Mouse (Mus musculus) right cerebral cortex, postnatal 25 days (tissue): ENCODE measurements around the gene Stt3b.
A peak's percentile ranks its signal among the peaks of the same experiment; 100 is the strongest.

ENCODE experiments used
- DNase-seq: peaks from one replicate; pipeline ENCODE4 v3.0.0; 2022

Gene Stt3b

DNA sequence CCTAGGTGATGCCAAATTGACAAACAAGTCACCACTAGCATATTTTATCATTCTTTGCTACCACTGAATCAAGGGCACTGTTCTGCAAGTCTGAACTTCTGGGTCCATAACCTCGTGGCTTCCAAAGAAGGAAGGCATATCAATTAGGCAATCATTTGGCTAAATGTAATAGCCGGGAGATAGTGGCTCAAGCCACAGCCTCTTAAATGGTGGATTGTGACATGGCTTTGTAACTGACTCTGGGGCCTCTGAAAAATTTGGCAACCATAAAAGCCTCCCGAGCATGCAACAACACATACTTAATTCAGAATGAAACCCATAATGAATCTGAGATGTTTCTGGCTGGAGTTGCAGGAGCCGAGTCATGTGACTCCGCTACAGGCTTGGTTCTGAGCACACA is 6.8 kb upstream of the Stt3b start:
- no peak for DNase-seq

DNA sequence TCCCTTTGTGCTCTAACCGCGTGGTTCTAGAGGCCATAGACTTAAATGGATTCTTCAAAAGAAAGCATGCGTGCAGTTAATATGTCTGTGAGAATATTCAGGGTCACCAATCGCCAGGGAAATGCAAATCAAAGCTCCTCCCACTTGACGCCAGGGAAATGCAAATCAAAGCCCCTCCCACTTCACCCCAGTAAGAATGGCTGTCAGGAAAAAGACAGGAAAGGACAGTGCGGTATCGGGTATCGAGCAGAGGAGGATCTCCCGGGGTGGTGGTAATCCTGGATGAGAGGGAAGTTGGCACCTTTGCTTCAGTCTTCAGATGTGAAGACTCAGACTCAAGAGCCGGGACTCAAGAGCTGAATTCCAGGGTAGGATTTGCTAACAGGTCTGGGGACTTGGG is 4.3 kb upstream of the Stt3b start:
- no peak for DNase-seq

DNA sequence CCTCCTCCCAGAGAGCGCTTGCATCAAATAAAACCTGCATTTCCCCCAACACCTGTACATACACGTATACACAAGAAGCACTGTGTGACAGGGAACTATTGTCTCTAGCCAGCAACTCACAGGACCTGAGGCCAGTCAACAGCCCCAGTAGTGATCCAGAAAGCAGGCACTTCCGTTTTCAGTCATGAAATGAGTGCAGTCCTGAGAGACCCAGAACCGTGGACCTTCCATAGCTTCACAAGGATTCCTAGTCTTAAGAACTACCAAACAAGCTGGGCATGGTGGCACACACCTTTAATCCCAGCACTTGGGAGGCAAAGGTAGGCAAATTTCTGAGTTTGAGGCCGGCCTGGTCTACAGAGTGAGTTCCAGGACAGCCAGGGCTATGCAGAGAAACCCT is 3.6 kb upstream of the Stt3b start:
- no peak for DNase-seq

DNA sequence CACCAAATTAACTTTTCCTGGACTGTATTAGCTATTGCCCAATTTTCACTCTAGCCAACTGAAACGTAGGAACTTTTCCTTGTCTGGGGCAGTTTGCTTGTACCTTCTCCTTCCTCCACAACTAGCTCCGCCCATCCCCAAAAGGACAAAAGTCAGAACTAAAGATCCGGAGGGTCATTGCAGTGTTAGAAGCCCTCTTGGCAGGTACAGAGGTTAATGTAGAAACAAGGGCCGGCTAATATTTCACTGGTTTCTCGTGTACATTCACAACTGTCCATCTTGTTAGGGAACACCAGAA is 951 bp upstream of the Stt3b start:
- no peak for DNase-seq

DNA sequence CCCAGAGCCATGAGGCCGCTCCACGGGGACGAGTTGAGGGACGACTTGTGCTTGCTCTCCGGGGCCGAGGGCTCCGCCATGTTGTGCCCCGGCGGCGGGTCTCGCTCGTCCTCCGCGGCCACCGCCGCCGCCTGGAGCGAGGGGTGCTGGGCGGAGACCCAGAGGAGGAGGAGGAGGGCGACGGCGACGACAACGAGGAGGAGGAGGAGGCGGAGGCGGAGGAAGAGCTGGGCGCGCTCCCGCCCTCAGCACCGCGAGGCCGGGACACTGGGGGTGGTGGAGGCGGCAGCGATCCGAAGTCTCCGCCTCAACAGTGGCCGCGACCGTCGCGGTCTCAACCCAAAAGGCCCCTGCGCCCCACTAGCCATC is 260 bp downstream of the Stt3b start:
- no peak for DNase-seq

DNA sequence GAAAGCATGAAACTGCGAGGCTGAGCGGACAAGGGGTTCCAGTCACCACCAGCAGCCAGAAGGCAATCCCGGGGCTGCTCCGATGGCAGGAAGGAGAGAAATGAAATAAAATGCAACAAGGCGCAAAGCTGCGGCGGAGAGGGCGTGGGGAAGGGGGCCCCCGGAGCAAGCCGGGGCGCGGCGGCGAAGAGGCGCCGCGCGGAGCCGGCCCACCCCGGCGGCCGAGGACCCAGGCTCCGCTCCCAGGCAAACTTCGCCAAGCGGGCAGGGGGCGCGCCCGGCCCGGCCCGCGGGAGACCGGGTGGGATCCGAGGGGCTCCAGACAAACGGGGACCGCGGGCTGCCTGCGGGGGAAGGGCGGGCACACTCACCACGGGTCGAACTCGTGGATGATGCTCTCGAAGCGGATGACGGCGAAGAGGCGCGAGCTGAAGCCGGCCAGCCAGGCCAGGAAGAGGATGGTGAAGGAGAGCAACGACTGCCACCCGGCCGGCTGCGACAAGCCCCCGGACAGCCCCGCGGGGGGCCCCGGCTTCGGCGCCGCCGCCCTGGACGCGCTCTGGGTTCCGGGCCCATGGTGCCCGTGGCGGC is 745 bp downstream of the Stt3b start:
- no peak for DNase-seq

DNA sequence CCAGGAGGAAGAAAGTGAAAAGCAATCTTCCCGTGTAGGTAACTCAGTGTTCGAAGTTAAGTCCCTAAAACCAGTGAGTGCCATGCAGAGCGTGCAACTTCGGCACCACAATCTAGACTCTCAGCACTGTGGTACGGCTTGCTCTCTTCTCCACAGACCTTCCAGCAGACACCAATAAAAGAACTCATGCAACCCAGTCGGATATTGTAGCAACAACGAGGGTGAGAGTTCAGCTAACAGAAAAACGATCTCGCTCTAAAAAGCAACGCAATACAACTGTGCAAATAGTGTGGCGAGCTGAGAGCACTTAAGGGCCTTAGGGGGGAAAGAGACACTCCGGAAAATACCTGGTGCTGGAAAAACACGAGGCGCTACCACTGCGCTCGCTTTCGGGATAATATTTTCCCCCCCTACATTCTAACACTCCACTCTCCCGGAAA is 1.3 kb downstream of the Stt3b start:
- peak; percentile 15 for DNase-seq

DNA sequence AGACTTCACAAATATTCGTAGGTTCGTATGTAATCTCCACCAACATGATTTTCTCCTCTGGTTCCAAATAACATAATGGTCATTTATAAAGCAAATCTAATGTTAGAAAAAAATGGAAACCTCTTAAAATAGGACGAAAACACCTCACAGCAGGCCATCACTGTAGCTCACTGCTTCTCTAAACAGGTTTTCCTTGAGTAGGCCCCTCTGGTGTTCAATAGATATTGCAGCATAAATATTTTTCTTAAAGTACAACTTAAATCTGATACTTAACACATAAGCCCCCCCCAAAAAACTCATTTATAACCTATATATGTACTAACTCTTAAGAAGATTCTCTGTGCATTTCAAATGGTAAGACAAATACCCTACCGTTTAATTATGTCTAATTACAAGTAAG is 1.8 kb downstream of the Stt3b start:
- DNase-seq = no peak

DNA sequence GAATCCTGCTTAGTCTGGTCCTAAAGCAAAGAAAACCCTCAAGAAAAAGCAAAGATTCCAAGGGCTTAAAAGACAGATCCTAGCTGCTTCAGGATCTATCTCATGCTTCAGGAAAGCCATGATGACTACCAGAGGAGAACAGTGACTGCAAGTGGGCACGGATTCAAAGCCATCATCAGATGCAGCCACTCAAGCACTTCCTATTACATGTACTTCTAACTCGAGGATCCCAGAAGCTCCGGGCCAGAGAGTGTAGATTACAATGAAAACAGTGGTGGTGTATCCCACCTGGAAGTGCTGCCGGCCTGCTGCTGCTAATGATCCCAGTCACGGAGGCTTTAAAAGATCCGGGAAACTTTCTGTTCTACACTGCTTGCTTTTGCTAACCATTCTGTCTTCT is 4.0 kb downstream of the Stt3b start:
- DNase-seq = no peak

DNA sequence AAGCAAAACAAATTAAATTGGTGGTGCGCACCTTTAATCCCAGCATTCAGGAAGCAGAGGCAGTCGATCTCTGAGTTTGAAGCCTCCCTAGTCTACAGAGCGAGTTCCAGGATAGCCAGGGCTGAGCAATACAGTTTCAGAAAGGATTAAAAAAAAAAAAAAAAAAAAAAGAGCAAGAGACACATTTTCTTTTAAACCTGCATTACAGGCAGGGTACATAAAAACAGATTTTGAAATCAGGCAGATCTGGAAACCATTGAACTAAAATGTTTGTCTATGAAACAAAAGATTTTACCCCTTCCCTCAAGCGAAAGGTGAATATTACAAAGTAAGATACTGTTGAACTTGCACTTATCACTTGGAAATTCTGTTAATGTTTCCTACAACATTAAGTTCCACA is 6.1 kb downstream of the Stt3b start:
- no peak for DNase-seq

DNA sequence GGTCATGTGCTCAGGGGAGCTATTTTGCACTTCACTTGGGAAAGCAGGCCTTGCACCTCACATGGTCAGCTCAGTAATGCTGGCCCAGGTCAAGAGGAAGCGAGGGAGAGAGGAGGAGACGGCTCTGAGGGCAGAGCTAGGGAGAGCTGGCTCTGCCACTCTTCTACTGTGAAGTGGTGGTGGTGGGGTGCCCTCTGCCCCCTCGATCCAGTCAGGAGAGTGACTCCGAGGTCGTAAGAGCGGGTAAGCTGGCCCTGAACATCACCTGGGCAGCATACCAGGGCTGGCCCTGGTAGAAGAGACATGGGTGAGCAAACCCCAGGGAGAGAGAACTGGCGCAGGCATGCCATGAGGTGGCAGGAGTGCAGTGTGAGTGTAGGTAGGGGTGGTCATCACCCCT is 8.6 kb downstream of the Stt3b start:
- DNase-seq = no peak

DNA sequence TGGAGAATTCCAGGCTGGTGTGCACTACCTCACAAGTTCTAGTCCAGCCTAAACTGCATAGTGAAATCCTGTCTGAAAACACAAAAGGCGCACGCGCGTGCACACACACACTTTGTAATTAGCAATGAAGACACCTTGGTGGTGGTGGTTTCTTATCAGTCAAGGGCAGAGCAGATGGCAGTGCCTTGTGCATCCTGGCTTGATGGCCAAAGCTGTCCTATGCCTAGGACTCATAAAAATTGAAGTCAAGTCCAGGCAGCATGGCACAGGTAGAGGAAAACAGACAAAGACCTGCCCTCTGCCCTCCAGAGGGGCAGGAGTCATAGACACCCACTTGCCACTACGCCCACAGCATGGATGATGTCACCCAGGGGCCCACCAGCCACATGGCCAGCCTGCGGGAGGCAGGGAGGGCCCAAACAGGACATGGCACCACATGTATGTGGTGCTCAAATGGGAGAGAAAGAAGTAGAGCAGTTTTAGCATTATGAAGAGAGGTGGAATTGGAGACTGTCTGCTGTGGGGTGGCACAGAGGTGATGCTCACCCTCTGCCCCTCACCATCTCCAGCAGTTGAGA is 9.1 kb downstream of the Stt3b start:
- no peak for DNase-seq

DNA sequence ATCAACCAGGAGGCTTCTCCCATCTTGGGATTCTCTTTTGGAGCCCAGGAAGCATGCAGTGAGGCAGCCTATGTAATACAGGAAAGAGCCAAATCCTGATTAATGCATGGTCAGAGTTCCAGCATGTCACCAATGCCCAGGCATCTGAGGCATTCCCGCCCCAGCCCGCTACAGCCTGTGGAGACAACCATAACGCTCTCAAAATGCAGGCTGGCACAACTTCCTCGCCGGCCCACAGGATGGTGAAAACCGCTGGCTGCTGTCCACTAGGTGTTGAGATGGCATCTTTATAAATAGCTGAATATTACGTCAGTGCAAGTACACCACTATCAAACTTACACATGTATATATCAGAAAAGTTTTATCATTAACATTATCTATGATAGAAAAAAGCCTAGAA is 13.5 kb downstream of the Stt3b start:
- DNase-seq = no peak

DNA sequence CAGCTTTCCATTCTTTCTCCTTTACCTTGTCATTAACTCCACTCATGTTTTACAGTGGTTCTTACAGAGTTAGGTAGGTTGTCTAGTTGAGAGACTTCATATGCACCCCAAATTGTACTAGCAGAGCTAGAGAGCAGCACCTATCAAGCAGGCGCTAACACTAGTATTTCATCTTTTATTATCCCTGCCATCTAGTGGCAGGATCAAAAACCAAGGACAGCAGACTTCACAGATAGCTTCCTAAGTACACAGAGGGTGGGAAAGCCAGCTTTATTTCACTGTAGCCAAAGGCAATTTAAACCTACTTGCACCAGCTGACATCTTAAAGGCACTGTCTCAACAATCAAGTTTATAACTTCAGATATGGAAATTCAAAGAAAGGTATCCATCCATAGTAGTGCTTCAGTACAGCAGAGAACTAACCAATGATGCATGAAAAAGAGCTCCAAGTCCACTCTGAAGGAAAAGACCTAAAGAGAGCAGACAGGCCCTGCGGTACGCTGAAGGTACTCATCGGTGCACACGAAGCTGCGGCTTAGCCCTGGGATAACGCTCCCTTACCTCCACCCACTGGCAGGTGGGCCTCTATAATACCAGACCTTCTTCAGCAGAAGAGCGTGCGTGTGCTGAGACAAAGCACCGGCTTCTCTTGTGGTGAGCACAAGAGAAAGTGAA is 16.2 kb downstream of the Stt3b start:
- DNase-seq = no peak

DNA sequence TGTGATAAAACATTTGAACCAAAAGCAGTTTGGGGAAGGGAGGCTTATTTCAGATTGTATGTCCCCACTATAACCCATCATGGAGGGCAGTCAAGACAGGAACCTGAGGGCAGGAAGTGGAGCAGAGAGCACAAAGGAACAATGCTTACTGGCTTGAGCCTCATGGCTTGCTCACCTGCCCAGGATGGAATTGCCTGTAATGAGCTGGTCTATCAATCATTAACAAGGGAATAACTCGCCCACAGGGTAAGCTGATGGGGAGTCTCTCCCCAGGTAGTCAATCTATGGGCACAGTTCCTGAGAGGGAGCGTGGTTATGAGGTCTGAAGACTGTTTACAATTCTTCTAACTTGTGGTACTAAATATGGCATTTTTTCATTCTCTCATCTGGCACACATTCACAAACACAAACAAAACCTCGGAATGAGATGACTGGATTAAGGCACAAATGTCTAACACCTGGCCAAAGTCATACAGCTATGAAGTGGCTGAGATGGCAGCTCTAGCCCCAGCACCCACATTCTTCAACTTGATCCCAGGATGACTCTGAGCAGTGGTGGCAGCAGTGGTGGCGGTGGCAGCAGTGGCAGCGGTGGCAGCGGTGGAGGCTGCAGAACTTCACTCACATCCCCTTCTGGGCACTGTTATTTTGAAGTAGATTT is 22.3 kb downstream of the Stt3b start:
- DNase-seq = no peak

DNA sequence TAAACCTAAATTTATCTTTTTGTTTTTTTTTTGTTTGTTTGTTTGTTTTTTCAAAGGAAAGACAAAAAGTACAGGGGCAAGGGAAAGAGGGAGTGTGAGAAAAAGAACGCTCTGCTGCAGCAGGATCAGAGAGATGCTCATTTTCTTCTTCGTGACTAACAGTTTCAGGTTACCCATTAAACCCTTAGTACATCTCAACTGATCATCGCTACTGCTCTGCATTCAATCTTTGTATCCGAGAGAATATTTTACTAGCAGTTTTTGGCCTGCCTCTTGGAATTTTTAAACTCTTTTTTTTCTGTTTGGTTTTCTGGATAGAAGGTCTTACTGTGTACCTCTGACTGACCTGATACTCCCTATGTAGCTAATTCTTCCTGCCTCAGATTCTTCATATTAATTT is 25.8 kb downstream of the Stt3b start:
- no peak for DNase-seq

DNA sequence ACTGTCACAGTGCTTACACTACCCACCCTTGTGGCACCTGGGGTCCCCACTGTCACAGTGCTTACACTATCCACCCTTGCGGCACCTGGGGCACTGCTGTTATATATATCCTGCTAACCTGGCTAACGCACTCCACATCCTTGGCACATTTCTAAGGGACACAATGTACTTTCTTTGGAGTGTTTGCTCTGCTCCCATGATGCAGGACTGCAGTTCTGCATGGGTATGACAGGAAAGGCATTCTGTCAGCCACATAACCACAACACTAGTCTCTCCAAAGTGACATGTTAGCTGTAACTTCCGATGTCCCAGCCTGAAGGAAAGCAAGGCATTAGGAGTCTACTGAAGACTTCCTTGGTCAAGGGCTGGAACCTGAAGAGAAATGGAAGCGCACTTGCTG is 26.8 kb downstream of the Stt3b start:
- no peak for DNase-seq

DNA sequence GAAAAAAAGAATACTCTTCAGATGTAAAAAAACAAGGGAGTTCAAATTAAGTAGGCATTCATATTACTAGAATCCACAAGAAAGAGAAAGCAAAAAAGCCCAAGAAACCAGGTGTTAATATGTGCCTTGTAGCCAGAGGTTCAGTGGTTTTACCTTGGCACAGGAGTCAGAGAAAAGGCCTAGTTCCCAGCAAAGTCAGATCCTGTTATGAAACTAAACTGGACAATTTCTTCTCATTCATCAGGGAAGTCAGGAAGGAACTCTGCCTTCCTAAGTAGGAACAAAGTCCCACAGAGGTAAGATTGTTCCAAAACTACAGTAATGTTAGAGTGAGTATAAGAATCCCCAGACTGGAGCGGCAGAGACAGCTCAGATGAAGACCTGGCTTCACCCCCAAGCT is 31.6 kb downstream of the Stt3b start:
- DNase-seq = no peak

DNA sequence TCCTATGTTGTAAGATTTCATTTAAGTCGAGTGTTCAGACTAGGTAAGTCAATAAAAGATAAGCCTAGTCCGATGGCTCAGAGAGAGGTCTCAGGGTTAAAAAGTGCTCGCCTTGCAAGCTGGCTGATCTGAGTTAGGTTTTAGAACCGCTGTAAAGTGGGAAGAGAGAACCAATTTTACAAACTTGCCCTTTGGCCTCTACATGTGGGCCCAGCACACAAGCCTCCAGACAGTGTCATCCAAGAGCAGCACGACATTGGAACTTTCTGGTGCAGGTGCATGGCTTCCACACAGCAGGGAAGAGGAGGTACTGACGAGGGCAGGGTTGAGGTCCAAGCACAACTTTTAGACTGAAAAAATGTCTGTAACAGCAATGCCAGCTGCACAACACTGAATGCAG is 35.4 kb downstream of the Stt3b start:
- DNase-seq = no peak

DNA sequence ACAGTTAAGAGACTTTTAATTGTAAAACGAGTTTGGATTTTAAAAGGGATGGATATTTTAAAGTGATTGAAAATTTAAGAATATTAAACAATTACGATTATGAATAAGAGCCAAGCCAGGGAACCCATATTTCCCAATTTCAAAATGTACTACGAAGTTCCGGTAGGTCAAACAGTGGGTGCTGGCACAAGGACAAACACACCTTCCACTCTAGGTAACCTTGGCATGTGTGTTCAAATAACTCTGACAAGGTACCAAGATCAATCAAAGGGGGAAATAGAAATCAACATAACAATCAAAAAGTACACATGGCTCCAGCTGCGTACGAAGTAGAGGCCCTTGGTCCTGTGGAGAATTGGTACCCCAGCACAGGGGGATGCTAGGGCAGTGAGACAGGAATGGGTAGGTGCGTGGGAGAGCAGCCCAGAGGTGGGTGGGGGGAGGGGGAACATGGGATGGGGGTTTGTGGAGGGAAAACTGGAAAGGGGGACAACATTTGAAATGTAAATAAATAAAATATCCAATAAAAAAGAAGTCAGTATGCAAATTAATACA is 37.0 kb downstream of the Stt3b start:
- DNase-seq = no peak

DNA sequence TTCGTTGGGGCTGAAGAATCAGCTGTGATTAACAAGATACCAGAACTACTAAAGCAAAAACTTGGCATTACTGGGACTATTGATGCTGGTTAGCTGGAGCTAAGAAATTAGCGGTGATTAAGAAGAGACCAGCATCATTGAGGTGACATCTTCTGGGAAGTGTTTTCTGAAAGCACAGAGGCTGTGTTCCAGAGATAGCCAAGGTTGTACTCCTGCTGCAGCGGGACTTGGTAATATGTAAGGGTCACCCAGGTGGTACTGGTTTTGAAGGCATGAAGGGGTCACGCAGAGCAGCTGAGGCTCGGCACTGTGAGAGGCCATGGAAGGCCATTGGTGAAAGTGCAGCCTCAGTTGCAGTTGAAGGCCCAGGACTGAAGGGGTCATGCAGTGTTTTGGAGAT is 37.8 kb downstream of the Stt3b start:
- DNase-seq = peak; percentile 38

DNA sequence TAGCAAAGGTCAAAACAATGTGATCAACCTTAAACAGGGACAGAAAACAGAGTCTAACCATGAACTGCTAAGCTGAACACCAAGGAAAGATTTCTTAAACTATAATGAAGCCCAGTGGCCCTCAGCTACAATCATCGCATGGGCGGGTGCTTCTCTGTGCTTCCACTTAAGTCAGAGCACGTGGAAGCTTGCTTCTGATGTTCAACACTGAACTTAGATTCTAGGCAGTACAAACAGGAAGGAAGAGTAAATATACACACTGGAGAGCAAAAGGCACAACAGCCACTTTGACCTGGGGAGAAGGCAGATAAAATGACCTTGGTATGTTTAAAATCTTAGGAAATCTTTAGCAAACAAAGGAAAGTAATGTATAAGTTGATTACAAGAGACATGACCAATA is 38.7 kb downstream of the Stt3b start:
- no peak for DNase-seq

DNA sequence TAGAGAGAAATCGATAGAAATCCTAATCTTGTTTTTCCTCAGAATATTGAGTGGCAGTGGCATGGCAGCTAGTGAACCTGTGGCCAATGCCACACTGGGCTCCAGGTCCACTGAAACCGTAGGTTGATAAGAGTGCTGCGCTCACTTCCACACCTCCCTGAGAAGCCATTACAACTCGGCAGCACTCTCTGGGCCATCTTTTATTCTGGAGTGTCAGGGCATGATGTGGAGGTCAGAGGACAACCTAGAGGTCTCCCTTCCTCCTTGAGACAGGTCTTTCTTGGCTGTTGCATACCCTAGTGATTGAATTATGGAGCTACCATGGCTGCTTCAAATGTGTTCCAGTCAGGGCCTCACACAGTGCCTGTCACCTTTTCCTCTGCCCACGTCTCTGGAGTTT is 48.3 kb downstream of the Stt3b start:
- no peak for DNase-seq

DNA sequence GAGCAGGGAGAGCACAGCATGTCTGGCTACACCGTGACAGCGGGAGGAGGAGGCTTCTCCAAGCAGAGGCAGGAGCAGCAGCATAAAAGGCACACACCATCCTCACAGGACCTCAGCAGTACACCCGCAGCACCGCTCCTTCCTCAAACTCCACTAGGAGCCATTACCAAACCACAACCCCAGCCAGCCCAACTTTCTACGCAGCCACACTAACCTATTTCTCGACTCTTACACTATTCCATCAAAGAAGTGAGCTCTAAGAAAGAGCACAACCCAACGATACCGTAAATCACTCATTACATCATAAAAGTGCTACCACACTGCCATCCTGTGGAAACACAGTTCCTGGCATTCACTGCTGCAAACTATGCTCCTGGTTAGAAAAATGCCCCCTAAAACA is 48.8 kb downstream of the Stt3b start:
- no peak for DNase-seq
